Mouse (Mus musculus) ES-Bruce4 (cell line): Measurements from ENCODE around the gene Samd14.
A peak's percentile ranks its signal among the peaks of the same experiment; 100 is the strongest.

Source experiments
- CTCF ChIP-seq: IDR thresholded peaks from one replicate; pipeline ENCODE4 v1.8.1; 2011; ENCODE audit warnings: low read depth, low read length
- EP300 ChIP-seq: IDR thresholded peaks from 2 replicates; pipeline ENCODE4 v1.6.1; 2011; ENCODE audit warnings: low read depth, low read length; ENCODE audit not compliant: insufficient read depth
- POLR2A ChIP-seq: IDR thresholded peaks from one replicate; pipeline ENCODE4 v1.8.1; 2011; ENCODE audit warnings: low read length; ENCODE audit not compliant: insufficient read depth

- TF ChIP-seq POLR2A = no peak
- TF ChIP-seq CTCF = no peak
- 0 out of 2 replicates have a peak, but pooled peaks have one; percentile 18 for TF ChIP-seq EP300
Measured at GRCm38 (mm10) chr11:94987341-94987740, 22.3 kb upstream of the Samd14 start.
